Mouse (Mus musculus) brain, embryonic 14.5 days (tissue): ENCODE measurements around the gene Tm9sf4.

Experiments
- CTCF ChIP-seq: fragments of 200-500 bp; IDR thresholded peaks from 2 replicates; pipeline ENCODE4 v1.5.1; 2012; ENCODE audit warnings: inconsistent platforms, mild to moderate bottlenecking, moderate library complexity, borderline replicate concordance; ENCODE audit not compliant: insufficient read depth, insufficient read length; ENCODE audit errors: extremely low read depth
- POLR2A ChIP-seq: fragments of 200-500 bp; IDR thresholded peaks from 2 replicates; pipeline ENCODE4 v1.6.1; 2012; ENCODE audit warnings: mild to moderate bottlenecking, inconsistent platforms, borderline replicate concordance; ENCODE audit not compliant: poor library complexity, insufficient read depth, insufficient read length, severe bottlenecking; ENCODE audit errors: extremely low read depth

- TF ChIP-seq POLR2A (no peak), CTCF (no peak)
Measured at GRCm38 (mm10) chr2:153221620-153222019, 60.5 kb downstream of the Tm9sf4 start.
